Mouse (Mus musculus) layer of hippocampus, adult 9-11 months (tissue): ENCODE data around the gene Sh2d4b.
A peak's percentile ranks its signal among the peaks of the same experiment; 100 is the strongest.

Source experiments
- DNase-seq: peaks from one replicate; pipeline ENCODE4 v3.0.0; 2022

Gene Sh2d4b

DNA sequence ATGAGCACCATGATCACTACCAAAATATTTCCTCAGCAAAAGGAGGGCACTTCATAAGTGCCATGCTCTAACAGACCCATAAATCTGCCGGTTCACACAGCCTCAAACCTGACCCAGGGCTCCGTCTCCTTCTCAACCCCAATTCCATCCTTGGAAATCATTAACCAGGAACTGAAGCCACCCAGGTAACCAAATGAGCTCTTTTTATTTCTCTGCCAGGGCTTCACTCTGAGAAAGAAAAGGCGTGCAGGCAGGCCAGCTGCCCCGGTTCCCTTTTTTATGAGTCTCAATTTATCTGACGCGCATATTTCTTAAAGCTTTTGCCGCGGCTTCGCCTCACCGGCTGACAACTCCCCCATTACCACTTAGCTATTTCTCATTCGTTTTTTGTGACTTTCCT, 63.0 kb downstream of the Sh2d4b start:
- DNase-seq, result no peak

DNA sequence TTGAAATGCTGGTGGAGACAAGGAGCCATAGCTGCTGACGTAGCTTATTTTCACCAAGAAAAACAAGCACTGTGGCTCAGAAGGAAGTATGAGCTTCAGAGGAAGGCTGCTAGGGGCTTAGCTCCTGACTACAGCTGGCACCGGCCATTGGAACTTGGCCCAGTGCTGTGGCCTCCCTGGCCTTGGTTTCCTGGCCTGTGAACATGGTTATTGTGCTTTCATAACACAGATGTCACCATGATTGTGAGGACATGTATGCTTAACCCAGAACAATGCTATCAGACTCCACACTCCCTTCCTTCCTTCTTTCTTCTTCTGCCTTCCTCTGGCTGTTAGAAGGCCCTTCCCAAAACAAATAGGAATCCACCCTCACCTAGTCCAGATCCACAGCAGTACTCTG, 75.0 kb downstream of the Sh2d4b start:
- DNase-seq, result no peak

DNA sequence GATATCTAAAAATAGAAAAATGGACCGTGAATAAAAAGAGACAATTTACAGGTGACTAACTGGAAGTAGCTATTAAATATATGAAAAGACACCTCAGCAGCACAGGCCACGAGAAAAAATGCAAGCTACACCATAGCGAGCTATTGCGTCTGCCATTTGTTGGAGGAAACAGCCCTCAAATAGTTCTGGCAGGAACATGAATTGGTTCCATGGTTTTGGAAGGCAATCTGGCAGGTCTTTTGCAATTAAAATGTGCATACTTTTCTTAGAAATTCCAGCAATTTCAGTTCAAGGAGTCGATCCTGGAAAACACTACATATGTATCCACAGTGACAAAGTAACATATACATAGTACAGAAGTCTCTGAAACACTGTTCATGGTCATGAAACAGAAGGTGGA, 76.4 kb downstream of the Sh2d4b start:
- DNase-seq, result peak; percentile 13

DNA sequence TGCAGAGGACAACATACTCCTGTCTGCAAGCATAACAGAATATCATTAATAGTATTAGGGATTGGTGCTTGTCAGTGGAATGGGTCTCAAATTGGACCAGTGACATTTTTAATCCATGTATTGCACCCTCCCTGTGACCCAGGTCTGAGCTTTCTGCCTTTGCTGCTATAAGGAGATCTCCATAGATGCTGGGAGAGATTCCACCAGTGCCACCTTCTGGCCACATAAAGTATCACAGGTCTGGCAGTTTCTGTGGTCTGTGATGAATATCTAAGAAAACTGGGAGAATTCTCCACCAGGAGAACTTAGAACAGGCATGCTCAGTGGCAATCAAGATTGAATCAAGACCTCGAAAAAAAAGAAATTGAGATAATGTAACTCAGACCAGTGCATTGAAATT, 101.5 kb downstream of the Sh2d4b start:
- DNase-seq, result peak; percentile 47

DNA sequence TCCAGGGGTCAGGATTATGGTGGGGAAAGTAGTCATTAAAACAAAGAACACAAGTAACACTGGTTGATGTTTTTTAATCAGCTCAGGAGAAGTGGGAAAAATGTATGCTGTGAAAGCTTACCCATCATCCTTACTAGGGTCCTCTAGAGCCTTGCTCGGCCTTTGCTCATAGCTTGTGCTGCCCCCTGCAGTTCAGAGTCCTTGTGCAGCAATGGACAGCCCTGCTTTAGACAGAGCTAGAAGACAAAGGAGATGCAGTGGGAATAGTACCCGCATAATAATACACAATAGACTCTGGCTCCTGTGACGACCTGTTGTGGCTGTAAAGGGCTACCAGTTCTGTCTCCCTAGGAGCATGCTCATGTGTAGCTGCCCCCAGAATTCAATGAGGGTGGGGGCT, 104.0 kb downstream of the Sh2d4b start:
- DNase-seq, result no peak

DNA sequence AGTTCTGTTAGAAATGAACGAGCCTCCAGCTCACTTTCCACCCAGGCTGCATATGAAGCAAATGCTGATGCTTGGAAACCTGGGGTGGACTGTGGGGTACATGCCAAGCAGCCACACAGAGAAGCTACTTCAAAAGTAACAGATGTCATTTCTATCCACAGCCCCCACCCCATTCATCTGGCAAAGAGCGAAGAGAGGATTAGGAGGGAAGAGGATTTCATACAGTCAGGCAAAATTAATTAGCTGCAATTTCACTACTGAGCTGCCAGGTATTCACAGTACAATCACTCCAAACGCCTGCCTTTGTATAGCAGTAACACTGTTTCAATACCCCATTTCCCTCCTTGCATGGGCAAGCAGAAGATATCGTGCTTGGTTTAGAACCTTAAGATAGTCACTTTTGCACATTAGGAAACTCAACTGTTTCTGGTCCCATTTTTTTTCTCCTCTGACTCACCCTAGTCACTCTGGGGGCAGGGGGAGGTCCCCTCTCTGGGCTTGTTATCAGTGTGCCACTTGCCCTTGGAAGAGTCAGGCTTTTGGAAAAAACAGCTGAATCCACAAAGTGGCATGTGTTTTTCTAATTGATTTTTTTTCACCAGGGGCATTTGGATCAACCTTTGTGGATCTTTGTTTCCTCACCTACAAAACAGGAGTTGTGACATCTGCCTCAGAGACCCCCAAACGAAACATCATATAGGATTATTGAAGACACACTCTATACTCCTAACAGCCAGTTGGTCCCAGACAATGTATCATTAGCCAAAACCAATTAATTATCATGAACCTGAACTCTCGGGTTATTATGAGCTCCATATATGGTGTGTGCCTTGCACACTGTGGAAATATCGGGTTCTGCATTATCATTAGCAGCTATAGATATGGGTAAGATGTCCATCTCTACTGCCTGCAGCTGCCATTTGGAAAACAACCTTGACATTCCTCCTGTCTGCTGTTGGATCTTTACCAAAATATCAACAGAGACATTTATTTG, 123.7 kb downstream of the Sh2d4b start:
- peak; percentile 19 for DNase-seq
